Mouse (Mus musculus) urinary bladder, postnatal 36 days (tissue): ENCODE data around the gene Gdpd5.
"Not testable (repeated sequence)": the region's sequence is repeated elsewhere in the genome, so short reads cannot be mapped to it uniquely, and the experiment has no call there.

Experiments
- DNase-seq, 2 experiments: peaks; one replicate each; pipeline ENCODE4 v3.0.0; 2022; ENCODE audit warnings: low spot score in 2 of 2, mixed read lengths in 1 of 2

Gdpd5 gene

DNA sequence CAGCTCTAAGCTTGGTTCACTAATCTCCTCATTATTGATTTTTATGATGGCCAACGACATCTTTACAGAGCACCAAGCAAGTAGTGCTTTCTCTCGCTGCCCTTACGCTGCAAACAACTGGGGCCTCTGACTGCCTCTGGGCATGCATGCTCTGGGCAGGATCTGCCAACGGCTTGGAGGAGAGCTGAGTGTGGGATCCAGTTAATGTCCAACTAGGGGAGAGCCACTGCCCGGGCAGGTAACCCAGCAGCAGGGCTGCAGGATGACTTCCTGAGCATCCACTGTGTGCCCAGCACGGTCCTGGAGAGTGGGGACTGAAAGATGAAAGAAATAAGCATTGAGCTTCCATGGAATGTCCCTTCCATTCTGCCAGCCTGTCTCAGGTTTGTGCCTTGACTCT, 14.5 kb upstream of the Gdpd5 start:
- no peak for DNase-seq

DNA sequence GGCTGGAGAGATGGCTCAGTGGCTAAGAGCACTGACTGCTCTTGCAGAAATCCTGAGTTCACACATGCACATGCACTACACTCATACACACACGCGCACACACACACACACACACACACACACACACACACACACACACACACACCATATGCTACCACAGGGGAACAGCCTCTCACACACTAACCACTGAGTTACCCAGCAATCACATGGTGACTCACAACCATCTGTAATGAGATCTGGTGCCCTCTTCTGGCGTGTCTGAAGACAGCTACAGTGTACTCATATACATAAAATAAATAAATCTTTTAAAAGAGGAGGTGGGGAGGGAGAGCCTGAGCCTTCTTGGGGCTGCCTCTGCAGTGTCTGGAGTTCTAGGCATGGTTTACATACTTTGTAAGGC, 6.9 kb upstream of the Gdpd5 start:
- not testable (repeated sequence) for DNase-seq

DNA sequence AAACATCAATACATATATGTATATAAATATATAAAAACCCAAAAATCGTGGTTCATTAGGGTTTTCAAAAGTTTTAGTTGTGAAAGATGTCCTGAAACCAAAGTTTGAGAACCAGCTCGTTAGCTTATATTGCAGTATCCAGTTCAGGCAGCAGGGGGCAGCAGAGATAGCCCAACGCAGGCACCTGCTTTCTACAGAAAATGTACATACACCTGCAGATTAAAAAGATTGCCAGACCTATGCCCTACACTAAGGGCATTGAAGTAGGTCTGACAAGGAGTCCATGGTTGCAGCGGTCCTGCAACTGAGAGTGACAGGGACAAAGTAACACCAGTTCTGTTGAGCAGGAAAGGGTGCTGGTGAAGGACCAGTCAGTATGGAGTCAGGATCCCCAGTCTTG, 5.8 kb upstream of the Gdpd5 start:
- peak; percentile 77 to 81 for DNase-seq

DNA sequence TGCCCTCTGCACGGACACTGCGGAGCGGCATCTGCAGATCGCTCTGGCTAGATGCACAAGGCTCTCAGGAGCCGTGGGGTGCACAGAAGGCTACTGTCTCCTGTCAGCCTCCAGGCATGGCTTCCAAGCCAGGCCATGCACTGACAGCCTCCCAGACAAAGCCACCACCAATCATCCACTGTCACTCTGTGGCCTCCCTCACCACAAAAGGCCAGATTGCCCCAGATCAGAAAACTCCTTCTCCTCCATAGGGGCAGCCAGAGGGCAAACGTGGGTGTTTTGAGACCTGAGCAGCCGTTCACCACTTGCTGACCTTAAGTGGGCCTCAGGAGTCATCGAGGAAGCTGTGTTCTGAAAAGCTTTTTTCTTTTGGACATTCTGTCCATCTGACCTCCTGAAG, 2.3 kb upstream of the Gdpd5 start:
- no peak for DNase-seq

DNA sequence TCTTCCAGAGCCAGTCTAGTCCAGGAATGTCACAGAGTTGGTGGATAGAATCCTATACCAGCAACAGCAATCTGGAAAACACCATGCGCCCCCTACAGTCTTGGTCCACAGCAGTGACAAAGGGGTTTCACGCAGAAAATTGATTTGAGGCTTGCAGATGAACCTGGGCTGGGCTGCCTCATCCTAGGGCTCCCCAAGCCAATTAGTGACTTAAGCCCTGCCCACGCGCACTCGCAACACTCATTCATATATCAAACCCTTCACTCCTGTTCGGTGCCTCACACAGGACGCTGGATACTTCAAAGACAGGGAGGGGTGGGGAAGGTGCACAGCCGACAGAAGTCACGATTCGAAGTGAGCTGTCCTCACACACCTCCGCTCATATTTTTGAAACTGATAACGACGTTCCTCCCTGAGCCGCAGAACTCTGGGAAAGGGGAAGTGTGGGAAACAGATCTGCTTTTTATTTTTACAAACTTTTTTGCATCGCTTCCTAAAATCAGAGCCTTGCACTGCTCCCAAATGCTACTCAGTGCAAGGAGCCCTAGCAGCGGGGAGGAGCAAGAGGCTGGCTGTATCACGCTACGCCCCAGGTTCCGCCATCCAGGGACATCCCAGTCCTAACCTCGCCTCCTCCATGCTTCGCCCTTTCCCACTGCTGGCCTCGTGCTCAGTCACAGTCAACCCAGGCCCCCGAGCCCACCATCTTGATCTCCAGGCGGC, 562 bp upstream of the Gdpd5 start:
- no peak for DNase-seq

DNA sequence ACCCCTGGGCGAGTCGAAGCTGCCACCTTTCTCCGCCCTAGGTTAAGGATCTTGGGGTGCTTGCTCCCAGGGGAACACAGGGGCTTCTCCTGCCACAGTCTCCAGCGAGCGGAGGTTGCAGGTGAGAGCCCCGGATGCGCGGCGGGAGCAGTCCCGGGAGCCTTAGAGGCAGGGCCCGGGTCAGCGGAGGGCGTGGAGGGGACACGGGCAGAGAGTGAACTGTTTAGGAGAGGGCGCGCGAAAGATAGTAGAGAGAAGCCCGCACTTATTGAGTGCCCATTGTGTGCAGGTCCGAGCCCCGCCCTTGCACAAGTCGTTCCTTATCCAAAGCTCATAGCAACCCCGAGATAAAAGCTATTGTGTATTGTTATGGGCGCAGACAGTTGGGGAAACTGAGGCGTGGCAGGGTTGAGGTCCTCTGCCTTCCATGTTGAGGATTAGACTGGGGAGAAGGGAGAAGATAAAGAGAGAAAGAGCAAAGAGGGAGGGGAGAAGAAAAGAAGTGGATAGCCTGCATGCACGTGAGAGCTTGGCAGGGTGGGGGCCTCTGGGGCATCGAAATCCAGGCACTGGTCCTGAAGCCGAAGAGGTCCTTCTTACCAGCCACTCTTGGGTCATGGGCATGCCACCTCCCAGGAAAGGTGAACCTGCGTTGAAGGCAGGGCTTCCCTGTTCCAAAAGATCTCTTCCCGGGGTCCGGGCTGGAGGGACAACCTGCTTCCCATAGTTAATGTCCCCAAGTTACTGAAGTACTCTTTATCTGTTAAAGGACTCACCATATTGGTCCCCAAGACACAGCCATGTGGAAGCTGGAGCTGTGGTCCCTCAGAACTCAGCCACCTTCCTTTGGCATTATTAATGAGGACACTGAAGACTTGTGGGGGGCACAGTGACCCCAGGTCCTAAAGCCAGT, 1.1 kb downstream of the Gdpd5 start:
- DNase-seq: no peak

DNA sequence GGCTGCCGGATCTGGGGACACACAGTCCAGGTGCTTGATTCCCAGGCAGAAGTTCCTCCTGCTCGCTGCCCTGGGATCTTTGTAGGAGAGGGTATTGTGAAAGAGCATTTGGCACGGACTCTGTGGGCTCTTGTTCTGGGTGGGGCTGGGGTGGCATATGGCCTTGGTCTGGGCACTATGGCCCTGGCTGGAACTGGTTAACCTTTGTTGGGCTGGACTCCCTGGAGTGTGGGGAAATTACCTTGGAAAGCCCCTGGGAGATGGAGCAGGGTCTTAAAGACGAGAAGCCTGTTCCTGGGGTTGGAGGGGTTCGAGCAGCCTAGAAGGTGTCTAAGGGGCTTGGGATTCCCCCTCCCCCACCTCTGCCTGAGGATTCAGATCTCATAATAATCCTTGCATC, 2.0 kb downstream of the Gdpd5 start:
- DNase-seq: no peak

DNA sequence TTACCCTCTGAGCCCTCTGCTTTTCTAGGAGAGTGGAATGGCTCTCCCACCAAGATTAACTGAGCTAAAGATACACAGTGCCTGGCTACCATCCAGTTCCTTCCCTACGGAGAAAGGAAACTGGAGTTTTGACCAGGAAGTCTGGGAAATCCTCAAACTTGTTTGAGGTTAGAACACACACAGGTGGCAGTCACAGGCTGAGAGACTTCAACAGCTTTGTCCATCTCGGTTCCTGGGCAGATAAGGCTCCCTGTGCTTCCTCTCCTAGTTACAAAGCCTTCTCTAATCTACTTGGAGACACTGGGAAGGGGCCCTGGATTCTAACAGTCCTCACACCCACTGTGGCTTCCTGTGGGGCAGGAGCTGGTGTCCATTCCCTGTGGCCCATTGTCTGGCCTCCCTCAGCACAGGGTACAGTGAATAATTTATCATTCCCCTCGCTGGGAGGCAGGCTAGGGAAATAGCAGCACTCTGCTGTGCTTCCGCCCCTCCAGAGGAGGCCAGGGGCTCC, 2.9 kb downstream of the Gdpd5 start:
- DNase-seq: no peak

DNA sequence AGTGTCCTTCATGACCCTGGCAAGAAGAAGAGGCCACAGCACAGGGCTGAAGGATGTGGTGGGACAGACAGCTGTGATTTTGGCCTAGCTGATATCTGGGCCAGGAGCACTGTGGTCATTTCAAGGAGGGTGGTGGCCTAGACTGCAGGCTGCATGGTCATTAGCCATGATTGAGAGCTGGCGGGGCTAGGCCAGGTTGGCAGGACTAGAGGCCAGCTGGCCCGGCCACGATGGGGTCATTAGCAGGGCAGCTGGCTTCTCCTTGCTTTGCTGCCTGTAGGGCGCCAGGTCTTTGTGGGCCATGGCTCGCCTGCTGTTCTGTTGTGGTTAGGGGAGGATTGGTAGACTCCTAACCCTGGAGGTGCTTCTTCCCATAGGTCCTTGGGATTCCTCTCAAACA, 4.8 kb downstream of the Gdpd5 start:
- DNase-seq: no peak

DNA sequence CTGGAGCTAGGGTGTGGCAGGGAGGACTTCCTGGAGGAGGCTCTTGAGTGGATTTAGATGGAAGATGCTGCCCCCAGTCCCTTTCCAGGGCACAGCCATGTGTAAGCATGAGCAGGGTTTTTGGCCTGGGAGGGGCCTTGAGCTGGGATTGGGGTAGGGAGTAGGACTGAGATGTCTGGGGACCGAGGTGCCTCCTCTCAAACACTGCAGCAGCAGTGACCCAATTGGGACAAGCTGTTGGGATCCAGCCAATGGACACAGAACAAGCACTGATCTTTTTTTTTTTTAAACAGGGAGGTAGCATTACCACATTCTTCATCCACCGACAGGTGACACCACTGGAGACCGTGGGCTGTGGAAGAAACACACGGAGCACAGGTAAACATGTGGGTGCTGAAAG, 5.6 kb downstream of the Gdpd5 start:
- no peak for DNase-seq

DNA sequence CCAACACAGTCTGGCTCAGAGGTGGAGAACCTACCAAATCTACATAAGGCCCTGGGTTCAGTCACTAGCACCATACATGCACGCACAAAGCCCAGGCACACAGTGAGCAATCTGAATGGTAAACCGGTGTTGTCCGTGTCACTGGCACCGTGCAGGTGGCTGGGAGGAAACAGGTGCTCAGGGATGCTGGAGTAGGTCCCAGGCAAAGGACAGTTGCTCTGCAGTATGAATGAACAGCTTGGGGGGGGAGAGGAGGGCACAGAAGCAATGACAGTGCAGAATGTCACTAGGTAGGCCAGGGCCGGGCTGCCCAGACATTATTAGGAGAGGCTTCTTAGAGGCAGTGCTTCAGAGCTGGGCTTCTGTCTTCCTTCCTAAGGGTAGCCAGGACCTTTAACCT, 6.1 kb downstream of the Gdpd5 start:
- no peak for DNase-seq

DNA sequence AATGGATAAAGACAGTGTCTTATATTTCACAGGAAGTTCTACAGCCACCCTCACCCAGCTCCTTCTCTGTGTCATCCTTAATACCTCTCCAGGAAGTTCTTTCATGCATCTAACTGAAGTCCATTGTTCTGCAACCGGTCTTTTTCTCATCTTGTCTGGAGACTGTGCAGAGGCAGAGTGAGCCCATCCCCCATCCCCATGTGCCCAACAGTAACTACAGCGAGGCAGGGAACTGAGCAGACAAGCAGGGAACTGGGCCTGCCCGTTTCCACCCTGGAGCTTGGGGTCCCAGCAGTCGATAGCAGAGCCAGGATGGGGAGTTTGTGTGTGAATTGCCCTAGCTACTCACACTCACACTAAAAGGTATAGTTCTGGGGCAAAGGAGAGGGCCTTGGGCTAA, 9.3 kb downstream of the Gdpd5 start:
- DNase-seq: no peak

DNA sequence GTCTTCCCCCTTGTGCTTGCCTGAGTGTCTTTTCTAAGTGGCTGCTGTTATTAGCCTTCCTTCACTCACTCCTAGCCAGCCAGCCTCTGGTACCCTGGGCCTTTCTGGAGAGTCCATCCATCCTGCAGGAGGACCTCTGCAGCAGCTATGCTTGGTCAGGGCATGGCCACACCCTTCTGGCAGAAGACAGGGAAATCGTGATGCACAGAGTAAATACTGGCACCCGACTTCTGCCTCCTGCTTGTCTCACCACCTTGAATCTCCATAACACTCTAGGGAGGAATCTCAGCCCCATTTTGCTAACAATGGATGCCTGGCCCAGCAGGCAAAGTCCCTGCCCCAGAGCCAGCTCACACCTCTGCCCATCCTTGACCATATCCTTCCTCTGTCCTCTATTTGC, 11.5 kb downstream of the Gdpd5 start:
- DNase-seq: no peak

DNA sequence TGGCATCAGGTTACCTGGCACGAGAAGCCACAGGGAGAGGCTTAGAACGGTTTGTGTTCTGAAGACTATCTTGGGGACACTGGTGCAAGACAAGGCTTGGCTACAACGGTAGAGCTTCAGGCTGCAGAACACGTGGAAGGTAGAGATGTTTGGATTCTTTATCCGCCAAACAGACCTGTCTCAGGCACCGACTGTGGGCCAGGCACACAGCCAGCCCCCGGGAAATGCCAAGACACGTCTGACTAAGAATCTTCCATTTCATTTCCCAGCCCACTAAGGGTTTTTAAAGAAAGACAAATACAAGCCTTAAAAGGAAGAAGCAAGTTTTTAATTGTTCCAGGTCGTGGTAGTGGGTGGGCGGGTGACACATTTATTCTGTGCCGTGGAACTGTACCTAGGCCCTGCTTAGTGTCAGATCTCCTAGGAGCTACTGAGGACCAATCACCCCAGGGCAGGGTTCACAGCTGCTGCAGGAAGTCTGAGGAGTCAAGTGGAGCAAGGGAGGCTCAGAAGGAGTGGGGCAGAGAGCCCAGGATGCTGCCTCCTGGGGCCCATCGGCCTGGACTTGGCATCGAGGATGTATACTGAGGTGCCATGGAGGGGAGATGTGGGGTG, 12.6 kb downstream of the Gdpd5 start:
- DNase-seq: peak in 1 of 2 experiments; percentile 54

DNA sequence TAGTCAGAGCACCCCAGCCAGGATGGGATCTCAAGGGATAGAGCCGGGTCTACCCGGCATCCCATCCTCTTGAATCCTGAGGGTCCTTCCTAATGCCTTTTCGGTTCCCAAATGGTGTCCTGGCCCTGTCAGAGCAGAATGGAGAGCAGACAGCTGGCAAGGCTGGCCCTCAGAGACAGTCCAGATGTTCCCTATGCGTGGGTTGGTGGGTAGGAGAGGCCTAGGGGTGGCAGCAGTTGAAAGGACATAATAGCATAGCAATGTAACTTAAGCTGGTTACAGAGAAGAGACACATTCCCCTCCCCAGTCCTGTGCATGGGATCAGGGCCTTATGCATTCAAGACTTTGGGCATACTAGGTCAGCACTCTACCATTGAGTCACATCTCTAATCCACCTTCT, 14.2 kb downstream of the Gdpd5 start:
- DNase-seq: no peak

DNA sequence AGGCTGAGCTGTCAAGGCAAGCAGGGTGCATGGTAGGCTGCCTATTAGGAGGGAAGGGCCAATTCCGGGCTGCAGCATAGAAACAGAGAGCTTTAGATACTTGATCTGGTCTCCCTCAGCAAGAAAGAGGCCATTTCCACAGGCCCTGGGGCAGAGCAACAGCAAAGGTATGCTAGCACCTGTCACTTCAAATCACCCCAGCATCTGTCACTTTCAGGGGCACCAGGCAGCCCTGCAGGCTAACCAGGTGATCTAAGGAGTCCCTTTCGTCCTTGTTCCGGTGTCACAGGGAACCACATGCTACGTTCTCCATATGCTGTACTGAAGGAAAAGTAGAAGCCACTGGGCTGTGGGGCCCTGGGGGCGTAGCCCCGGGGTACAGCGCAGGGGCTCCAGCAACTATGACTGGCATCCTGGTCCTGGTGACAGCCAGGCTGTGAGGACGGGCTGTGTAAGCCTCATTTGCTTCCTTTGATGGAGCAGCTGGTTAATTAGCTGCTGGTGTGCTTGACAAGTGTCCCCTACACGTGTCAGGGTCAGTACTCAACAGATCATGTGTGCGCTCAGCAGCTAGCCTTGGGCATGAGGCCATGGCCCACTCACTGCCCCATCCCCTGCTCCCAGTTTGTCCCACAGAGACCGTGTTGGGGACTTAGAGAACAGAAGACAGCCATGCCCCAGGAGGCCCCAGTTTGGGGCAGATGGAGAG, 14.8 kb downstream of the Gdpd5 start:
- no peak for DNase-seq

DNA sequence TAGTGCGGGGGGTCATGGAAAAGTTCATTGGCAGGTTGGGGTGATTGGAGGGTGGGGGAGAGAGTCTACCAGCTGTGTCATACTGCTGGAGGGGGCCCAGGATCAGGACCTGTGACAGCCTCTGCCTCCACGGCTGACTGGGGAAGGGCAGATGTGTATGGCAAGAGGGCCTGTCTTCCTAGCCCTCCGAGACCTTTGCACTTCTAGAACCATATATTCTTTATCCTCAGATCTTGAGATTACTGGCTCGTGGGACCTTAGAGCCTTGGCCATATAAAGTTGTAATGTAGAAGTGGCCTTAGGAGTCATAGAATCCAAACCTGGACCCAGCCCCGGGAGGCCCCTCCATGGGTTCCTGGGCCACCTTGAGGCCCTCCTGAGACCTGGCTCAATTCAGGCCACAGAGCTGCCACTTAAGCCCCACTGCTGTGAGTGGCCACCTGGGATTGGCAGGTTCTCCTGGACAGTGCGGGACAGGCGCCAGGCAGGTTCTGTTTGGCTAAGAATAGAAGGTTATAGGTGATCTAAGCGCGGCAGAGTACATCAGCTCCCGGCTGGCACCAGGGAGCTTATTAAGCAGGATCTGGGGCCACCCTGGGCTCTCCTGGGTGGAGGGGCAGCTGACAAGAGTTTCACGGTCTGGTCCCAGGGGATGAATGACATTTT, 15.9 kb downstream of the Gdpd5 start:
- DNase-seq: no peak

DNA sequence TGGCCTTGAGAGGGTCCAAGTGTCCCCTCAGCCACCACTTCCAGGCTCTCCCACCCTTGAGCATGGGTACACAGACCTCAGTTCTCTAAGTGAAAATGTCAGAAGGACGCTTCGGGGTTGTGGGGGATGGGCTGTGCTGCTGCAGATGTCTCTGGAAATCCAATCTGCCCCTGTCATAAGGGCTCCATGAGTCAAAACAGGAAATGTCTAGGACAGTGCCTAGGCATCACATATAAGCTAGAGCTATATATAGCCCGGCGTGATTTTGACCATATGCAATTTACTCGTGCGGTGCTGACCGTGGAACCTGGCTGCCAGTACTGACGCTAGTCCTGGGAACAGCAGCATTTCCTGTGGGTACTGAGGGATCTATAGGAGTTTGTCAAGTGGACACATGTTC, 20.2 kb downstream of the Gdpd5 start:
- no peak for DNase-seq

DNA sequence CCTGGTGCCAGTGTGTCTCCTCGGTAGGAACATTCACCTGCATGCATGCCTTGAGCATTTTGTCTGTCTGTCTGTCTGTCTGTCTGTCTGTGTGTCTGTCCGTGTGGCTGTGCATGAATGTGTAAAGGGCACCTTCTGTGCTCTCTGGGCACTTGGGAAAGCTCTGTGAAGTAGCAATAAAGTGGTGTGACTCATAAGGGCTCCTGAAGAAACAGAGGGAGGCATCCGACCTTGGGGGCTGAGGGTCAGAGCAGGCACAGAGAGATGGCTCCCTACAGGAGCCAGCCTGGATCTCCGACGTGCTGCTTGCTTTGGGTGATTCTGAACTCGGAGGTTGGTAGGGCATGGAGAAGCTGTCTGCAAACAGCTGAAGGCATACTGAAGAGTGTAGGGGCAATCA, 21.3 kb downstream of the Gdpd5 start:
- DNase-seq: no peak

DNA sequence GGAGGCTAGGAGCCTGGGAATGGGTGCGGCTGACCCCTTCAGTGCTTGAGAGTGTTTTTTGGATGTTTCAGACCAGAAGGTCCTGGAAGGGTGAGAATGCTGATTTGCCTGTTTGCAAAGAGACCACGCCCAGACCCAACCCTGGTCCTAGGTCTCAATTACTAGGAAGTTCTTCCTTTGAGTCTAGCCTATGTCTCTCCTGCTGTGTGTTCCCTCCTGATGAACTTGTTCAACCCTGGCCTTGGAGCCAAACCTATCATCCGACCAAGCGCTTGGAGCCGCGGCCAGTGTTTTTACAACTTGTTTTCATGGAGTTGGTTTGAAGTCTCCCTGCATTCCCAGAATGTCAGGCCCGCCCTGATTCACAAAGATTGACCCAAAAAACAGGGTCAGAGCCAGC, 22.0 kb downstream of the Gdpd5 start:
- DNase-seq: peak in 1 of 2 experiments; percentile 56

DNA sequence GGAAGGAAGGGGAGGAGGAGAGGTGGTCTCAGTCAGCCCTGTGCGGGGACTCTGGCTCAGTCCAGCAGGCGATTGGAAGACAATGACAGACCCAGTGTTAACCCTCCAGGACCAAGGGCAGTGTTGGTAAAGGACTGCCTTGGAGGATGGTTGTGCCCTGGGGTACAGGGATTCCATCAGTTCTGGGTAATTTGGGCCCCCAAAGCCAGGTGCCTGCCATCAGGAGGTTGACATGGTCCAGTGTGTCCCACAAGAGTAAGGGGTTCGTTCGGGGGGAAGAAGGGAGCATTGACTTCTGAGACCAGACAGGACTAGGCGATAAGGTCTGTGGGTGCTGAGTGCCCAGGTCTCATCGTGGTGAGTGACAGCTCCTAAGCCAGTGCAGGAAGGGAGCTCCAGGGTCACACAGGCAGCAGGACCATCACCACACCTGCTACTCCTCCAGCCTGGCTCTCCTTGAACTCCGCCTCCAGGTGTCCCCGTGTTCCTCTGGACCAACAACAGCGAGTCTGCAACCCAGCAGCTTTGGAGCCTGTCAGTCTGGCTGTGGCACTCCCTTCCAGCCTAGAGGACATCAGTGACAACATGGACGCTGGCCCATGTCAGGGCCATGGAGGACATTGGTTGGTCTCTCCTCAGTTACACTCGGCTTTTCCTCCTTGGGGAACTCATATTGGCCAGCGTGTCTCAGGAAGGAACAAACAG, 23.0 kb downstream of the Gdpd5 start:
- DNase-seq: no peak
